Mouse (Mus musculus) embryonic fibroblast, embryonic 13.5 days (primary cell): ENCODE data around the gene E130308A19Rik. TPM values are rescaled to one million over a fixed set of nuclear protein-coding genes. Genes with fewer than 3 reads are reported as not detected.

Source experiments
- H3K27ac ChIP-seq: 2 replicates; pipeline ENCODE4 v1.5.1; 2012; ENCODE audit warnings: low read length, control low read depth, inconsistent platforms; ENCODE audit not compliant: insufficient read depth
- H3K4me1 ChIP-seq: 2 replicates; pipeline ENCODE4 v1.6.1; 2011; ENCODE audit warnings: low read length; ENCODE audit not compliant: control insufficient read depth, insufficient read depth
- H3K4me3 ChIP-seq: 2 replicates; pipeline ENCODE4 v1.5.1; 2011; ENCODE audit warnings: mild to moderate bottlenecking, control low read depth, low read length; ENCODE audit not compliant: insufficient read depth
- CTCF ChIP-seq: IDR thresholded peaks from 2 replicates; pipeline ENCODE4 v1.5.1; 2011; ENCODE audit warnings: mild to moderate bottlenecking, control low read depth, low read length, moderate library complexity, borderline replicate concordance; ENCODE audit not compliant: insufficient read depth
- POLR2A ChIP-seq: IDR thresholded peaks from 2 replicates; pipeline ENCODE4 v1.6.1; 2011; ENCODE audit warnings: low read depth, mild to moderate bottlenecking, control low read depth, low read length, moderate library complexity
- polyA plus RNA-seq: library from polyadenylated mRNA; stranded (reverse); fragments of >200 nt; gene quantifications from 2 replicates; pipeline ENCODE4 v1.2.4, GENCODE M21; 2011; ENCODE audit warnings: low read depth; ENCODE audit not compliant: missing spikeins, insufficient read length

Gene E130308A19Rik
- polyA plus RNA-seq, 1 experiment, result 12.5 TPM

- H3K27ac ChIP-seq, result no peak overlapping the region
- H3K4me1 ChIP-seq, result no peaks in the 10 kb centered on the region
- TF ChIP-seq POLR2A (no peak), CTCF (no peak)
- H3K4me3 ChIP-seq, result no peak overlapping the region
Measured at GRCm38 (mm10) chr4:59696846-59697245, 70.8 kb downstream of the E130308A19Rik start.

GRCm38 (mm10) chr4:59697869-59698268 is 71.9 kb downstream of the E130308A19Rik start:
- no peaks in the 10 kb centered on the region for H3K4me1 ChIP-seq
- no peak overlapping the region for H3K4me3 ChIP-seq
- TF ChIP-seq CTCF, result no peak
- TF ChIP-seq POLR2A, result no peak

GRCm38 (mm10) chr4:59699014-59699792 is 73.2 kb downstream of the E130308A19Rik start:
- no peak overlapping the region for H3K4me3 ChIP-seq
- H3K4me1 ChIP-seq, result no peaks in the 10 kb centered on the region
- no peak overlapping the region for H3K27ac ChIP-seq
- TF ChIP-seq POLR2A (no peak), CTCF (no peak)

More at GRCm38 (mm10) chr4:59697869-59698268, 71.9 kb downstream of the E130308A19Rik start:
- H3K27ac ChIP-seq, result no peak overlapping the region

GRCm38 (mm10) chr4:59709321-59709720 is 83.3 kb downstream of the E130308A19Rik start:
- TF ChIP-seq CTCF, result no peak
- no peak for TF ChIP-seq POLR2A
- Histone ChIP-seq H3K4me3 (no peak overlapping the region), H3K27ac (no peak overlapping the region), H3K4me1 (peaks cover 3% of the 10 kb centered on the region)

- Histone ChIP-seq H3K4me3 (no peak overlapping the region), H3K4me1 (no peaks in the 10 kb centered on the region), H3K27ac (no peak overlapping the region)
- no peak for TF ChIP-seq POLR2A
- no peak for TF ChIP-seq CTCF
Measured at GRCm38 (mm10) chr4:59710736-59711389, 84.9 kb downstream of the E130308A19Rik start.

GRCm38 (mm10) chr4:59712451-59712850 is 86.4 kb downstream of the E130308A19Rik start:
- Histone ChIP-seq H3K27ac (no peak overlapping the region), H3K4me3 (no peak overlapping the region), H3K4me1 (no peaks in the 10 kb centered on the region)
- TF ChIP-seq POLR2A, result no peak

- no peak for TF ChIP-seq CTCF
- no peak for TF ChIP-seq POLR2A
- H3K27ac ChIP-seq, result no peak overlapping the region
- H3K4me3 ChIP-seq, result no peak overlapping the region
- H3K4me1 ChIP-seq, result no peaks in the 10 kb centered on the region
Measured at GRCm38 (mm10) chr4:59712955-59713354, 86.9 kb downstream of the E130308A19Rik start.

- no peak for TF ChIP-seq POLR2A
- TF ChIP-seq CTCF, result no peak
- Histone ChIP-seq H3K4me3 (no peak overlapping the region), H3K4me1 (no peaks in the 10 kb centered on the region), H3K27ac (no peak overlapping the region)
Measured at GRCm38 (mm10) chr4:59714472-59714871, 88.5 kb downstream of the E130308A19Rik start.

GRCm38 (mm10) chr4:59714926-59715325 is 88.9 kb downstream of the E130308A19Rik start:
- Histone ChIP-seq H3K27ac (no peak overlapping the region), H3K4me3 (no peak overlapping the region), H3K4me1 (no peaks in the 10 kb centered on the region)
- TF ChIP-seq CTCF, result no peak

GRCm38 (mm10) chr4:59715531-59715930 is 89.5 kb downstream of the E130308A19Rik start:
- H3K4me1 ChIP-seq, result no peaks in the 10 kb centered on the region
- H3K27ac ChIP-seq, result no peak overlapping the region
- no peak overlapping the region for H3K4me3 ChIP-seq
- TF ChIP-seq CTCF (no peak), POLR2A (no peak)
